Mouse (Mus musculus): ENCODE data around the gene Lrrc4c.

The Lrrc4c gene

DNA sequence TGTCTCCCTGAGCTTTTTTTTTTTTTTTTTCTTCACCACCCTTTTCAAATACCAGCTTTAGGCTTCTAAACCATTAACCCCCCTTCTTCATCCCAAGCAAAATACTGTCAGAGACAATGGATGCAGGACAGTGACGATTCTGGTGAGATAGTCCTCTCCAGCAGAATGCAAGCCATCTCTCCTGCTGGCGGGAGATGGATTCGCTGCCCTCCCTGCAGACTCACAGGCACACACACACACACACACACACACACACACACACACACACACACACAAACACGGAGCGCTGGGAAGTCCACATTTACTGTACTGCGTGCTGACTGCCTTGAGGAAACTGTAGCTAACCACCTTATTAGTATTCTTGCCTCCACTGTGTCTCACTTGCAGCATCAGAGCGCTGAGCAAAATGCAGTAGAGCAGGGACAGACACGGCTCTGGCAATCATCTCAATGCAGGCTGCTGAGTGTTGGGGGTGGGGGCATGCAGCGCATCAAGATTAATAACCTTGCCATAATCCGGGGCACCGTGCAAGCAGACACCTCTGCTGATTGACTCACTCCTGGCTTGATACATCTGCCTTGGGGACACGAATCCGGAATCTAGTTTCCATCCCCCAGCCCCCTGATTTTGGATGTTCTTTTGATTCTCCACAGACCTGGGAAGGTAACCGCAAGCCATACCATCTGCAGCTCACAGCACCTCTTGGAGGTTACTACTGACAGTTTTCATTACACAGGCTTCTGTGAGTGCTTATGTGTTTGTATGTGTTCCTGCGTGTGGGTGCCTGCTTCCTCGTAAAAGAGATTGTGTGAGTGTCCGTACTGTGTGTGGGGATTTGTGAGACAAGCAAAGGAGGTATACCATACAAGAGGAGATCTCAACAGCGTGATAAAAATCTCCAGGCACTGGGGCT is at the start of gene Lrrc4c:
Gene Lrrc4c (plus strand): TSS at position 783 of the 913 bp plus-strand sequence.
- DNase-seq, result peak; percentile 73

DNA sequence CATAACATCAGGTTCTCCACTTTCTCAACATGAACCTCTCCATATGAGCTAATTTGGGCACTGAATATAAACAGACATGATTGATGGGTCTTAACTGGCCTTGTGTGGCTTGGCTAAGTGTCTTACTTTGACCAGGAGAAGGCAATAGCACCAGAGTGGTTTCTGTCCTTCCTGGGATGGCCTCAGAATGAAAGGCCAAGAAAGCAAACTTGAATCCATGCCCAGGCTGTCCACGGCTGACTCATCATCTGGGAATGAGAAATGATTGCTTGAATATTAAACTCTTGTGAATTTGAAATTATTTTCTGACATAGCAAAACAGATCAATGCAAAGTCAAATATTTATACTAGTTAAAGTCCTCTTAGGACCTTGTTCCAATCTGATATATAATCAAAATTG is 42.9 kb upstream of the Lrrc4c start:
- DNase-seq, result no peak

DNA sequence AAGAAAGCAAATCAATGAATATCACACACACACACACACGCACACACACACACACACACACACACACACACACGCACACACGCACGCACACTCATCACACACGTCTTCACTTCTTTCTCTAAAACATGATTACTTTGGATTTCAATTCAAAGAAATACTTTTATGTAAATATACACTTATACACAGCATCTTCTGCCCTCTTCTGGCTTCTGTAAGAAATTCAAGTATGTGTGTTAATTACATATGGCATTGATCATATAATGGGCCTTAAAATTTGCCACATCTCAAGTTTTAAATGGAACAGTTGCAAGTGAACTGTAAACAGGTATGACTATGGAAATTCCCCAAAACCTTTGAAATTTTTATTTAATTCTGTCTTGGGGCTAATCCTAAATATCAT is 35.0 kb upstream of the Lrrc4c start:
- DNase-seq, result no peak

DNA sequence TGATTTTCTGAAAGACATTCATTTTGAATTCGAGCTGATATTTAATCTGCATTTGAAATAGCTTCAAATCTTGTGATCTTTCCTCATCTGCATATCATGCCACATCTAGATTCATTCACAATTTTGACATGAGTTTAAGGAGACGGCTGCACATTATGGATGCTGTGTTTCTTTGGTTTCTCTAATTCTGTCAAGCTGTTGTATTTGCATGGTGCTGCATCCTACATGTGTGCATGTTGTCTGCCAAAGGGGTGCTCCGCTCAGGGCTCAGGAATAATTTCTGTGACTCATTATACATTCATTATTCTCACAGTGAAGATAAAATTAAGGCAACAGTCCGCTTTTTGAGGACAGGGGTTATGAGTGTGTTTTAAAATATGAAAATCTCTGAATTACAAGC is 30.5 kb upstream of the Lrrc4c start:
- no peak for DNase-seq

DNA sequence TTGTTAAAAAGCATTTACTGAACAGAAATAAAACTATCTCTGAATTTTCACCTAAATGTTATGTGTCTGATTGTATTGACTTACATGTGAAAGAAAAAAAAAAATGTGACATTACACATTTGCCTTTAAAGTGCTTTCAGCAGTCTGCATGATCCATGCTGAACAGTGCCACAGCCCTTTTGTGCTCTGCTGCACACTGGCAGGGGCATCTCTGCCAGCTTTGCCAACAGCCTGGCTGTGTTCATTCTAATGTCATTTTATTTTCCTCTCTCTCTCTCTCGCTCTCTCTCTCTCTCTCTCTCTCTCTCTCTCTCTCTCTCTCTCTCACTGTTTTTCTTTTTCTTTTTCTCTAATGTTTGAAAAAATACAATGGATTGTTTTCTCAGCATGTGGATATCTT is 27.4 kb upstream of the Lrrc4c start:
- DNase-seq, result no peak

DNA sequence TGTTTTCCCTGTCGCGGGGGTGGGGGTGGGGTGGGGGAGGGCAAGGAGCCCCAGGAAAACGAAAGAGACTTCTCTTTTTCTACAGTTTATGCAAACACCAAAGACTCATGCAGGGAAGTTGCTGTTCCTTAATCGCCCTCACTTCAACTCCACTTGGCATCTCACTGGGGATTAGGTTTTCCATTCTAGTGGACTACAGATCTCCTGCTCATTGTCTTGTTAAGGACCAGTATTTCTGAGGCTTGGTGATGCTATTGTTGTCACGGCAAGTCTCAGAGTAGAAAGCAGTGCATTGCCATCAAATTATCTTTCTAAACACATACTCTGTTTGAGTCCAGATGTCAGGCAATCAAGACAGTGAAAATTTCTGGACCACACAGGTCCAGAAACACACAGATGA is 2.9 kb upstream of the Lrrc4c start:
- DNase-seq, result no peak

DNA sequence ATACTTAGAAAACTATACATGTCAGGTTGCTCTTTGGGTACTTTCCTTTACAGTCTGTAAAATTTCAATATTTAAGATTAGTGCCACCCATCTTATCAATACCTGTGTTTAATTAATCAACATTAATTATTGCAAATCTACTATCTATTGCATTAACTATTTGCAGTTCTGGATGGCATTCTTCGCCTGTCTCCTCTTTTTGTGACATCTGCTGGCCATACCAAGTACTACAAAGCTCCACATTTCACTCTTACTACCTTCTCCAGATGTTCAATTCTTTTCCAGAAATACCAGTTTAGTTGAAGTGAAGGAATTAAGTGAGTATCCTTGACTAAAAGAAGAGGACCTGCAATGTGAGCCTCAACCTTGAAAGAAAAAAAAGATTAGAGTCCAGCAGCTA is 1.4 kb upstream of the Lrrc4c start:
- DNase-seq, result no peak

DNA sequence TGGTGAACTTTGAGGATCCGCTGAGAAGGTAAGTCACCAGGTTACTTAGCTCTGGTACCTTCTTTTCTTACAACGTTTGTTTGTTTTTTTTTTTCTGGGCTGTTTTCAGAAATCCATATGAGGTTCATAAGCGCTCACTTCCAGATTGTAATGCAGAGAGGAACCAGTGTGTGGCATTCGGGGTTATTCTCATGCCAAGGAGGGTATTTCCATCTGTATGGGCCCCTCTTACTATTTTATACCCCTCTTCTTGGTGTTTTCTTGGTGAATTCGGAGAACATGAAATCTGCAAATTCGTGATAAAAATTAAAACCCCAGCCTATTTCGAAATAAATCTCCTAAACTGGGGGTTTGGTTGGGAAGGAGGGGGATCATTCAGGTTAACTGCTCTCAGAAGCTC is 587 bp downstream of the Lrrc4c start:
- DNase-seq, result peak; percentile 39

DNA sequence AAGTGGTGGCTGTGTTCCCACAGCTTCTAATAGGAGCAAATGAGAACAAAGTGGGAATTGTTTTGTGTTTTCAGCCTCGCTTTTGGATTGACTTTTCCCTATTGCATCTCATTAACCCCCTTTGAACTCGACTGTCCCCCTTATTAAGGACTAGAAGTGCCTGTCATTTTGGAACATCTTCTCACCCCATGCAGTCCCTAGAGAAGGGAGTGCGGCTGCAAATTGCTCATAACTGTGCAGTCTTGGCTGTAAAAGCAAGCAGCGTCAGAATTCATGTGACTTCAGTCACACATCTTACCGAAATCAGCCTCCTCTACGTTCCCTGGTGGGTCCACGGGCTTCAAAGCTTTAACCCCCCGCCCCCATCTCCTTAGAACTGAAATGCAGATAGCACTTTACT is 1.2 kb downstream of the Lrrc4c start:
- peak; percentile 43 for DNase-seq

DNA sequence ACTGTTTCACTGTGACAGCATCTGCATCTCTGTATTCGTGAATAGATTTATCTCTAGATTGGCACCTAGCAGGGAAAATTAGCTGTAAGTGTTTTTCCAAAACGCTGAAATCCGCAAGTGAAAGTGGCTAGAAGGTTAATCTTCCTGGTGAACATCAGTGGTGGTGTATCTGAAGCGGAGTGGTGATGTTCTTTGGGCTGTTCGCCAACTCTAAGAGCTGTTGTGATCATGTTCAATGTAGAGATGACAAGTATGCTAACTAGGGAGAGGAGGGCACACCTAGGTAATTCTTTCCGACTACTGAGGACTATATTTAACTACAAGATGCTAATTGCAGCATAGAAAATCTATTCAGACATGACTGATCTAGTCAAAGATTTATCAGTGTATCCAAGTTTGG is 1.7 kb downstream of the Lrrc4c start:
- peak; percentile 46 for DNase-seq

DNA sequence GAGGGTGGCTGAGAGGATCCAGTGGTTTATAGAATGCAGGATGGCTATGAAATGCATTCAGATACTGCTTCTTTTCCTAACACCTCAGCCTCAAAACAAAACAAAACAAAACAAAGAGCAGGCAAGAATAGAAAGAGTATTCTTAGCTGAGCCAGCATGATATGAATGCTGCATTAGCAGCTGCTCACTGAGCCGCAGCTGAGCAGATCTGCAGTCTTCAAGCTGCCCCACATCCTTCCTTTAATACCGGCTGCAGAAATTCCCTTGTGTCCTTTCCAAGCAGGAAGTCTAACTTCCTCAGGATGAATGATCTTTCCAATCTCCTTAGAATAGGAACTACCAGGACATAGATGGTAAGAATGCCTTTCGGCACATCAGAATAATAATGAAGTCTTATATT is 16.7 kb downstream of the Lrrc4c start:
- no peak for DNase-seq

DNA sequence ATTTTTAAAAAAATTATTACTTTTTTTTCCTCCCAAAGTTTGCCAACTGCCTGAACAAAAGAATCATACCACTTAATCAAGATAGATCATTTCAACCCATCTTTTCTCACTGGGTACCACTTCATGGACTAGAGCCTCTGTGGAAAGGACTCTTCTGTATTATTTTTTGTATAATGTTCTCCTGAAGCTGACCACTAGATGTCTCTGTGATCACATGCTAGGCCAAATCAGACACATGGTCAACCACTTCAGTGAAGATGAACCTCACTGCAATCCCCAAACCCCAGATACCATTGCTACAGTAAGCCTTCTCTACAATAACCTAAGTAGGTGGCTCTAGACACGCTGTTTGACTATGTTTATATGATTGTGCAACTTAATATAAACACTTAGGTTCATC is 19.4 kb downstream of the Lrrc4c start:
- peak; percentile 31 for DNase-seq

DNA sequence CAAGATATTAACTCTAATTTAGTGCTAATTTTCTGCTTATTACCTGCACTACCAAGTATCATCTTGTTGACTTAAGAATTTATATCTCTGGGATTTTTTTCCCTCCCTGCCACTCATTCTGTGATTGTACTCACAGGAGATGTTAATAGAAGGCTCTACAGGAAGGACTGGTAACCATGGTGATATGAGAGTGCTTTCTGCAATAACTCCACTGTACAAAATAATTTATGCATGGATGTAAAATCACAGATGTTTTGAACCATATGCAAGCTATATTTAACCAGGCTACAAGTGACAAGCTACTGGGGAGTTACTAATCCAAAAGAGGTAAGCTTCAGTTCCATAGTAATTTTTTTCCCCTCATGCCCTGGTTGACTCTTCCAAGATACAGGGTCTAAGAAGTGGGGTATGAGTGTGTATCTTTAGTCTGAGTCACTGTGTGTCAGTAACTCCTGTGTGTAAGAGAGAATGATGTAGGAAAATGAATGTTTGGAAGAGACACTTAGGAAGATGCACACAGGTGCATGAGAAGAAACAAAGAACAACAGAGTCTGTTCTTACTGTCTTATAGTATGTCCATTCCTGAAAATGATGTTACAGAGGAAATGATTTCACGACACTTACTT is 83.3 kb downstream of the Lrrc4c start:
- no peak for DNase-seq

DNA sequence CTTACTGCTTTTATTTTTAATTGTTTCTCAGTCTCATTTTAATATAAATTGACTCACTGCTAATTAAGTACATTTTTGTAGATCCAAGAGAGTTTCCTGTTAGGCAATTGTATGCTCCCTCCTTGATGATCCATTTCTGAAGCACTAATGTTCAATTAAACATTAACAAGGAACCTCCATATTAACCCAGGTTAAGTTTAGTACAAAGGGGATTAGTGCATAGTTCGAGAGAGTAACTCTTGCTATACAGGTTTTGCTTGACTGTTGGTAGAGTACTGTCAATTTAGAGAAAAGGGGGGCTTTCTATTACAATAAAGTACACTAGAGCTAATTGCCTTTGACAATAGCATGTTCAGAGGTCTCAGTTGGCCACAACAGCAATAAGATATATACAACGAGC is 84.5 kb downstream of the Lrrc4c start:
- DNase-seq, result no peak

DNA sequence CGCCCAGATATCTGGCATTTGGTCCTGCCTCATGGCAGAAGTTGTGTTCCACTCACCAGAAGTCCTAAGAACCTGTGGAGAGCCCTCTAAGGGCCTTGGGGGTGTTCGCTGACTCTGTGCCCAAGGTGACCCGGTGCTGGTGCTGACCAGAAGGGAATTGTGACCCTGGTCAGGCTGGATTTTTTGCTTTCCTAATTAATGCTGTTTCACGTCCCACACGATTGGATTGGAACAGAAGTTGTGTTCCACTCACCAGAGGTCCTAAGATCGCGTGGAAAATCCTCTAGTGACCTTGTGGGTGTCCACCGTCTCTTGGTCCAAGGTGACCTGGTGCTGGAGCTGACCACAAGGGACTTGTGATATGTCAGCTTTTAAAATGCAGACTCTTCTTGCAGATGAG is 88.9 kb downstream of the Lrrc4c start:
- DNase-seq, result no peak

DNA sequence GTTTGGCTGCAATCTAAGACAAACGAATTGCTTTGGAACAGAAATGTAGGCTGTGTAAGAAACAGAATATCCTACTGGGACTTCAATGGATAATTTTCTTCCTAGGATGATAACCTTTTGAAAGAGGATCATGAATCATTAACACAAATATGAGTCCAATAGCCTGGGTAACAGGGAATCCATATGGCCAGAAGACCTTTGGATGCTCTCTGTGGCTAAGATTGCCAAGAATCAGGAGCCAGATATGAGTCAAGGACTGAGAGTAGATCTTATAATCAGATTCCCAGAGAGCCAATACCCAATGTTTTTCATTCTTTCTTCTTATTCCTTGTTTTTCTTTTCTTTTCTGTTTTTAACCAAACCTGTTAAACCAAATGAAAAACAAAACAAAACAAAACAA is 93.2 kb downstream of the Lrrc4c start:
- DNase-seq, result peak; percentile 9

DNA sequence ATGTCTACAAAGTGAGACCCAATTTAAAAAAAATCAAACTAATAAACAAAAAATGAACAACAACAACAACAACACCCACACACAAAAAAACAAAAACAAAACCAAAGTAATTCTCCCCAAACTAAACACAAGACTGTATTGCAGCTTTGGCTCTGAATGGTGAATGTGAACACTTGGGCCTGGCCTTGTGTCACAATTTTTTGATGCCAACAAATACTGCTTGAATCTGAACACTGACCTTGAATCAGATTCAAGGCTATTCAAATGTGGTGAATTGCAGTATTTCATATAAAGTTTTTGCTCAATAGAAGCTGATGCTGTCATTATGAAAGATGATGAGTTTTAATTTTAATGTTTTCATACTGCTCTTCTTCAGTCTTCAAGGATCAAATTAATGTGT is 143.6 kb downstream of the Lrrc4c start:
- DNase-seq, result no peak

DNA sequence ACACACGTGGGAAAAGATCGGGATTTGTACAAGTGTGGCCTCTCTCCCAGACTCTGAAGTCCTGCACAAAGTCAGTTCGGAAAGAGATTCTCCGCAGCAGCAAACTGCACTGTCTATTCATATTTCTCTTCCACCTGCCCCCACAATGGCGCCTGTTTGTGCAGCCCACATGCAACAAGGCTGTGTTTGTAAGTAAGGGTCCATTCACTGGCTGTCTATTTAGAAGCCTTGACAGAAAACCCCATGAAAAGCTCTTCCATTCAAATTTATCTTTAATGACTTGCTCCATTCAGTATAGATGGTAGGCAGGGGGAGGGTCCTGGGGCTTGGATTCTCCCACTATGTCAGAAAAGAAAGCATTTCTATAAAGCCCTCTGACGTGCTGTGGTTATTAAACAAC is 157.7 kb downstream of the Lrrc4c start:
- DNase-seq, result no peak

DNA sequence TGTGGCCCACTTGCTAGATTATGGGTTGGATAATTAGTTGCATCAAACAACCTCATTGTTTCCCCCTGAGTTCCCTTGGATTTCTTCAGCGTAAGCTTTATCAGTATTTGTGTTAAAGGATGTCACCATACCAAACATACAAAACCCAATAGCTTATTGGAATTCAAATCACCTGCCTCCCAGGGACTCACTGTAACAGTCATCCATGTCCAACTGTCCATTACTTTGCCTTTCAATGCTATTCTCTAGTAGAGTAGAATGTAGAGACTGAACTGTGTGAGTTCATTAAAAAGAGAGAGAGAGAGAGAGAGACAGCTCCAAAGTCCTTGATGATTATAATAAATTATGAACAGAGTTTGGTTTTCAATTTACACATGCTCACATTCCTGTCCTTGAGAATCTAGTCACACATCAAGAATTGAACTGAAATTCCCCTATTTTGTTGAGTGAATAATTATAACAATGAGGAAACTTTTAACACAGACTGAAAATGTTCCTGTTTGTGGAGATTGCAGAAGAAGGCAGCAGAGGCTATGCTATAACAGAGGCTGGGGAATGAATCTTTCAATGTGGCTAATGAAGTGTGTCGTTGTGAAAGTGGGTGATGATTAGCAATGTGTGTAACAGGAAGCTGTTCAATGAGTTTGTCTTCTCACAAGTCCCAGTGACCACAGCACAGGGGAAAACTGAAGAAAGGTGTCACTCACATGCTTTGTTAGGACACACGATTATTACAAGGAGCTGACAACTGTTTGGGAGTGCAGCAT is 181.3 kb downstream of the Lrrc4c start:
- no peak for DNase-seq

DNA sequence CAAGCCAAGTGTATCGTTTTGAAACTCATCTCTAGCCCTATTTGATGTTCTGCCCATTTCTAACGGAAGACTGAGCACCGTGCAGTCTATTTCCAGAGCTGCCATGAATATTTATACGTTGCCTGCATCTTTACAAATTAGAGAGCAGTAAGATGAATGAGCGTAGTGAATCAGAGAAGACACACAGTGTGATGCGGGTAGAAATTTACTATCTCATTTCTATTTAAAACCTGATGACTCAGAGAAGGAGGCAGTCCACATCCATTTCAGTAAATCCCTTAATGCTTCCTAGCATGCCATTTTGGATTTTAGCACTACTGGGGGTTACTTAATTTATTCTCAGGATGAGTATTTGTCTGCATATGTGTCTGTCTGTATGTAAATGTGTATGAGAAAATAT is 186.2 kb downstream of the Lrrc4c start:
- no peak for DNase-seq

DNA sequence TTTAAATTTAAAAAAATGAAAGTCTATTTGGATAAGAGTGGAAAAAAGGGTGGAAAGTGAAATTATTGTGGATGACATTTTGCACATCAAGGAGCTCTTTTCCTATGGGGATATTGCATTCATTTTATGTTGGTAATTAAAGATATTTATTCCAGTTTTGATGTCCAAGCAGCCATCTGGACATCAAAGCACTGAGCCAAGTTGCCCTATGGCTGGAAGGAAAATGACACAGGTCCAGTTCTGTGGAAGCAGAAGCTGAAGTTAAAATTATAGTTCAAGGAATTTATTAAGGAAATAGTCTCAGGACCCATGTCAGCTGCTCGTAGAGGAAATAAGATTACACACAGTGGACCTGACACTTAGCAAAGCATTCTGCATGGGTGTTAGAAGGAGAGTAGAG is 187.7 kb downstream of the Lrrc4c start:
- peak; percentile 52 for DNase-seq

DNA sequence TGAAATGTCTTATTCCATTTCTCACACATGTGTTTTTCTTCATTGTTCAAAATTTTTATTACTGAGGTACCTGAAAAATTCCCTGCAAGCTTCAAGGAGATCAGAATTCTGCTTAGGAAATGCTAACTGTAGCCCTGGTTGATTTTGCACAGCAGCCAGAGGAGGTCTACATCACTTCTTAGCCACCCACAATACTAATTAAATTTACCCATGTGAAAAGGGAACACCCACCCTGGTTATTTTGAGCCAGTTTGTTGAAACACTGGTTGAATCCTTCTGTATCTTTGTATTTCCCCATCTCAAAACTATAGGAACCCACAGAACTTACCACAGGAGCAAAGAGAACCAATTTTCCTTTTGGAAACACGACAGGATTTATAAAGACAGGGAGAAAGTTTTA is 191.0 kb downstream of the Lrrc4c start:
- DNase-seq, result no peak

DNA sequence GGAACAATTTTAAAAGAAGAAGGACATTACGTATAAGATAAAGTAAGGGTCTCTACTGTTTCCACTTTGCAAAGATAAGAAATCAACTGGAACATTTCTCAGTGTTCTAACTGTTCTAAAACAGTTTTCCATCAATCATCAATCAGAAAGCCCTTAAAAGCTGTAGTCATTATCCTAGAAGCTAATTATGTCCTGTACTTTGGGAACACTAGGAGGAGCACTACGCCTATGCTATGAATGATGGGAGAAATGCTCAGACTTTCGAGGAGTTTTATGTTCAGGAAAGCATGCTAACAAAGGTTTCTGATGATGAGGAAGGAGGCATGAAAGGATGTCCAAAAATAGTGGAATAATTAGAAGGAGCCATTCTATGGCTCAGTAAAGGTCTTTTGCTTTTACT is 219.5 kb downstream of the Lrrc4c start:
- no peak for DNase-seq

DNA sequence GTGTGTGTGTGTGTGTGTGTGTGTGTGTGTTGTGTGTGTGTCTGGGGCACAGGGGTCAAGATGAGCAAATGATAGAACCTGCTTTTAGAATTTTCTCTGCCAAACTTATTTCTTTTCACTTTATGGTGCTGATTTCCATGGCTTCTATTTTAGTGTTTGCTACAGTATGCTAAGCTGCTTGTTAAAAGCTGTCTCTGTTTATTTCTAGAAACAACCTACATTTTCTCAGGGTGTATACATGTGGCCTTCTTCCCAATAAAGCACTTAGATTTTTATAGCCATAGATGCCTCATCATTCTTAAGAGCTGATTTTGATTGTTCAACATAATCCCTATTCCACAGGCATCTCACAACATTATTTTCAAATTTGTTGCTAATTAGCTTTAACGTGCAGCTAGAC is 229.2 kb downstream of the Lrrc4c start:
- DNase-seq, result no peak

Data from cerebellum, adult 8-10 months (tissue).